Mouse (Mus musculus) CH12.LX (cell line): Measurements from ENCODE around the gene Zc3h7b. TPM values are rescaled to one million over a fixed set of nuclear protein-coding genes. Genes with fewer than 3 reads are reported as not detected.

Source experiments
- DNase-seq: peaks from one replicate; pipeline ENCODE4 v3.0.0-alpha.2; 2013; ENCODE audit errors: extremely low read depth
- H3K27ac ChIP-seq: 2 replicates; pipeline ENCODE4 v1.5.1; 2012; ENCODE audit warnings: low read depth, mild to moderate bottlenecking, control low read depth, moderate library complexity; ENCODE audit not compliant: insufficient read depth
- H3K27me3 ChIP-seq: replicated peaks from 2 replicates; pipeline ENCODE3; 2012; ENCODE audit warnings: inconsistent platforms
- H3K36me3 ChIP-seq, 2 experiments: replicated peaks in 1 of 2; 2 replicates each; pipeline versions ENCODE3 to v1.6.1; 2012; ENCODE audit warnings: inconsistent platforms in 1 of 2, low read length in 1 of 2, mild to moderate bottlenecking in 1 of 2, mixed read lengths in 1 of 2, moderate library complexity in 1 of 2; ENCODE audit not compliant: control insufficient read depth in 1 of 2, insufficient read depth in 1 of 2
- H3K4me1 ChIP-seq, 2 experiments: 2 replicates each; pipeline ENCODE4 v1.6.1; 2012; ENCODE audit warnings: inconsistent platforms in 1 of 2, moderate library complexity in 1 of 2; ENCODE audit not compliant: insufficient read depth in 2 of 2, control insufficient read depth in 1 of 2
- H3K4me2 ChIP-seq: 2 replicates; pipeline ENCODE4 v1.6.1; 2012; ENCODE audit warnings: low read depth, mild to moderate bottlenecking, control low read depth; ENCODE audit not compliant: poor library complexity, insufficient read depth, severe bottlenecking
- H3K4me3 ChIP-seq, 3 experiments: fragments of 150-350 bp in 1 of 3; sonication (generic) in 1 of 3; replicated peaks in 1 of 3; 2 replicates each; pipeline versions ENCODE3 to v1.5.1; 2011 to 2012; ENCODE audit warnings: low read depth in 2 of 3, low read length in 2 of 3, mild to moderate bottlenecking in 2 of 3, moderate library complexity in 2 of 3, control low read depth in 1 of 3, improper control_type of control experiment in 1 of 3, inconsistent platforms in 1 of 3, mixed read lengths in 1 of 3; ENCODE audit not compliant: poor library complexity in 1 of 3
- H3K79me2 ChIP-seq: replicated peaks from 2 replicates; pipeline ENCODE4 v1.6.1; 2012; ENCODE audit warnings: mild to moderate bottlenecking, moderate library complexity; ENCODE audit not compliant: control insufficient read depth, poor library complexity, insufficient read depth, severe bottlenecking; ENCODE audit errors: extremely low read depth
- H3K9ac ChIP-seq: 2 replicates; pipeline ENCODE4 v1.6.1; 2012; ENCODE audit warnings: low read depth, mild to moderate bottlenecking, control low read depth, moderate library complexity; ENCODE audit not compliant: insufficient read depth
- H3K9me3 ChIP-seq: replicated peaks from 2 replicates; pipeline ENCODE3; 2012; ENCODE audit warnings: low read length, inconsistent platforms, mixed read lengths
- CHD1 ChIP-seq: IDR thresholded peaks from 2 replicates; pipeline ENCODE4 v1.6.1; 2012; ENCODE audit warnings: low read depth, low read length, improper control_type of control experiment, inconsistent platforms
- CHD2 ChIP-seq: IDR thresholded peaks from 2 replicates; pipeline ENCODE4 v1.6.1; 2011; ENCODE audit warnings: low read length, improper control_type of control experiment
- CTCF ChIP-seq, 2 experiments: IDR thresholded peaks in 1 of 2; conservative IDR thresholded peaks in 1 of 2; 2 replicates each; pipeline ENCODE4 v1.5.1; 2011 to 2012; ENCODE audit warnings: low read depth in 2 of 2, low read length in 2 of 2, improper control_type of control experiment in 1 of 2, inconsistent platforms in 1 of 2, mild to moderate bottlenecking in 1 of 2, moderate library complexity in 1 of 2
- ELF1 ChIP-seq: IDR thresholded peaks from 2 replicates; pipeline ENCODE4 v1.6.1; 2014; ENCODE audit warnings: low read depth, mild to moderate bottlenecking, inconsistent platforms, low read length, improper control_type of control experiment
- EP300 ChIP-seq: IDR thresholded peaks from 2 replicates; pipeline ENCODE4 v1.6.1; 2011; ENCODE audit warnings: low read length, improper control_type of control experiment
- GABPA ChIP-seq: IDR thresholded peaks from 2 replicates; pipeline ENCODE4 v1.6.1; 2012; ENCODE audit warnings: low read depth, low read length, improper control_type of control experiment, inconsistent platforms; ENCODE audit not compliant: insufficient replicate concordance
- IRF4 ChIP-seq: IDR thresholded peaks from 2 replicates; pipeline ENCODE4 v1.6.1; 2014; ENCODE audit warnings: low read depth, mild to moderate bottlenecking, inconsistent platforms, low read length, improper control_type of control experiment
- JUN ChIP-seq: IDR thresholded peaks from 2 replicates; pipeline ENCODE4 v1.6.1; 2011; ENCODE audit warnings: low read depth, mild to moderate bottlenecking, low read length, improper control_type of control experiment, moderate library complexity; ENCODE audit not compliant: insufficient read depth
- MAFK ChIP-seq: IDR thresholded peaks from 2 replicates; pipeline ENCODE4 v1.6.1; 2011; ENCODE audit warnings: low read length, improper control_type of control experiment; ENCODE audit not compliant: insufficient replicate concordance
- MAX ChIP-seq: IDR thresholded peaks from 2 replicates; pipeline ENCODE4 v1.6.1; 2011; ENCODE audit warnings: low read length, improper control_type of control experiment
- MAZ ChIP-seq: IDR thresholded peaks from 2 replicates; pipeline ENCODE4 v1.6.1; 2012; ENCODE audit warnings: low read depth, mild to moderate bottlenecking, inconsistent platforms, low read length, improper control_type of control experiment, moderate library complexity
- MEF2A ChIP-seq: IDR thresholded peaks from 2 replicates; pipeline ENCODE4 v1.6.1; 2014; ENCODE audit warnings: low read depth, mild to moderate bottlenecking, inconsistent platforms, low read length, improper control_type of control experiment, borderline replicate concordance
- MXI1 ChIP-seq: IDR thresholded peaks from 2 replicates; pipeline ENCODE4 v1.6.1; 2011; ENCODE audit warnings: mild to moderate bottlenecking, low read depth, low read length, improper control_type of control experiment
- MYC ChIP-seq: IDR thresholded peaks from 2 replicates; pipeline ENCODE4 v1.6.1; 2011; ENCODE audit warnings: low read depth, mild to moderate bottlenecking, improper control_type of control experiment, low read length
- NELFE ChIP-seq: IDR thresholded peaks from 2 replicates; pipeline ENCODE4 v1.6.1; 2011; ENCODE audit warnings: low read depth, low read length, improper control_type of control experiment
- PAX5 ChIP-seq: IDR thresholded peaks from 2 replicates; pipeline ENCODE4 v1.6.1; 2012; ENCODE audit warnings: low read length, inconsistent platforms, mixed read lengths
- RCOR1 ChIP-seq: conservative IDR thresholded peaks from 2 replicates; pipeline ENCODE4 v1.6.1; 2012; ENCODE audit warnings: low read depth, mild to moderate bottlenecking, inconsistent platforms, low read length, improper control_type of control experiment
- TBP ChIP-seq: conservative IDR thresholded peaks from 2 replicates; pipeline ENCODE4 v1.6.1; 2011; ENCODE audit warnings: low read depth, low read length, improper control_type of control experiment
- TCF12 ChIP-seq: IDR thresholded peaks from 2 replicates; pipeline ENCODE4 v1.6.1; 2014; ENCODE audit warnings: low read depth, mild to moderate bottlenecking, inconsistent platforms, low read length, improper control_type of control experiment
- USF1 ChIP-seq: IDR thresholded peaks from 2 replicates; pipeline ENCODE4 v1.6.1; 2014; ENCODE audit warnings: low read depth, mild to moderate bottlenecking, inconsistent platforms, low read length, improper control_type of control experiment
- USF2 ChIP-seq: conservative IDR thresholded peaks from 2 replicates; pipeline ENCODE4 v1.6.1; 2011; ENCODE audit warnings: low read depth, low read length, improper control_type of control experiment
- ZNF384 ChIP-seq: IDR thresholded peaks from 2 replicates; pipeline ENCODE4 v1.6.1; 2012; ENCODE audit warnings: low read depth, low read length, improper control_type of control experiment, inconsistent platforms
- dilution Hi-C: fragments of 300-500 bp; cut with MboI; formaldehyde crosslinking; loops from 2 replicates; pipeline ENCODE4 v1.14.3; 2020; ENCODE audit warnings: low sequenced_read_pairs; ENCODE audit not compliant: extremely low pct_unique_long_range_greater_than_20kb, extremely low pct_ligation_motif_present
- in situ Hi-C: fragments of 300-500 bp; cut with MboI; formaldehyde crosslinking; loops from 3 replicates; pipeline ENCODE4 v1.14.3; 2019; ENCODE audit warnings: low sequenced_read_pairs, low pct_ligation_motif_present, low pct_unique_long_range_greater_than_20kb, mixed read lengths
- polyA plus RNA-seq: library from polyadenylated mRNA; unstranded; fragments of >175 nt; gene quantifications from 2 replicates; pipeline ENCODE4 v1.2.1, GENCODE M21; 2012; ENCODE audit warnings: low read depth; ENCODE audit not compliant: insufficient read length
- total RNA-seq, 2 experiments: library from RNA; depleted of rRNA; stranded (reverse); fragments of 300-350 nt in 1 of 2; fragments of >200 nt in 1 of 2; gene quantifications; 2 replicates each; pipeline ENCODE4 v1.2.3; 2012 to 2014

Gene Zc3h7b
- total and polyA plus RNA-seq, 3 experiments: 8.4 to 43.1 (median 19.7) TPM

DNA sequence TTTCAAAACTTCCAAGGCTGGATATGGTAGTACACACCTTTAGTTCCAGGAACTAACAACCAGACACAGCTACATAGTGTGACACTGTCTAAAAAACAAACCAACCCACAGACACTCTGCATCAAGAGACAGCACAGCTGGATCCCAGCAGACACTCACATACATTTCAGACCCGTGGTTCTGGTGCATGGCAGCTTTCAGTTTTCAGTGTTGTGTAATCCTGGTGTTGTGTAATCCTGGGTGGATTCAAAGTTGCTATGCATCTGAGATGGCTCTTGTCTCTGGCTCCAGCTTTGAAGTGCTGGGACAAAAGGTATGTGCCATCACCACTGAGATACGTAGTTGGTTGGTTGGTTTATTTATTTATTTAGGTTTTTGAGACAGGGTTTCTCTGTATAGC lies 46.3 kb upstream of the Zc3h7b start:
- no peak for DNase-seq
- no peak overlapping the region for H3K27ac ChIP-seq
- H3K4me2 ChIP-seq: no peak overlapping the region
- peaks cover 9 to 17% of the 10 kb centered on the region in 2 experiments for H3K36me3 ChIP-seq
- peaks cover 4% of the 10 kb centered on the region for H3K27me3 ChIP-seq
- dilution Hi-C loops (no loop called here), in situ Hi-C loops (no loop called here)
- H3K9ac ChIP-seq: no peak overlapping the region
- H3K79me2 ChIP-seq: no peaks in the 10 kb centered on the region
- peaks cover 5% of the 10 kb centered on the region for H3K9me3 ChIP-seq
- no peak for TF ChIP-seq MAX
- no peak for TF ChIP-seq MXI1
- no peak for TF ChIP-seq USF2
- TF ChIP-seq USF1: no peak
- TF ChIP-seq GABPA: no peak
- no peak for TF ChIP-seq IRF4
- TF ChIP-seq MYC: no peak
- no peak for TF ChIP-seq MAZ
- no peak for TF ChIP-seq TCF12
- no peak for TF ChIP-seq ZNF384
- no peak for TF ChIP-seq ELF1
- TF ChIP-seq, all 38 proteins: peak for 0
- Histone ChIP-seq H3K4me1 (peaks cover 8 to 9% of the 10 kb centered on the region in 2 experiments), H3K4me3 (no peak overlapping the region)

DNA sequence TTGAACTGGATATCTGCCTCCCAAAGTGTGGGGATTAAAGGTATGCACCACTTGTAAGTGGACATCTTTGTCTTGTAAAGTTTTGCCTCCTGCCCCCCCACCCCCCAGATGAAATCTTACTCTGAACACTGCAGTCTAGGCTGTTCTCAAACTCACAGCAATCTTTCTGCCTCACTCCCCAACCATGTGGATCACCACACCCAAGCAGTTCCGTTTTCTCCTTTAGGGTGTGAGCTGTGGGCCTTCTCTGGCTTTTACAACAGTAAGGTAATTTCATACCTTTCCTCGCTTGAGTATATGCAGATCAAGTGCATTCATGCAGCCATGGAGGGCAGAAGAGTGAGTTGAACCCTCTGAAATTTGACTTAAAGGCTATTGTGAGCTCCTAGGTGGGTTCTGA lies 44.7 kb upstream of the Zc3h7b start:
- Histone ChIP-seq H3K9ac (no peak overlapping the region), H3K9me3 (no peaks in the 10 kb centered on the region), H3K4me1 (peaks cover 6 to 8% of the 10 kb centered on the region in 2 experiments), H3K4me3 (no peak overlapping the region), H3K79me2 (no peaks in the 10 kb centered on the region), H3K4me2 (no peak overlapping the region), H3K27ac (no peak overlapping the region), H3K36me3 (peaks cover 24 to 33% of the 10 kb centered on the region in 2 experiments), H3K27me3 (peaks cover 2% of the 10 kb centered on the region)
- dilution Hi-C loops (no loop called here), in situ Hi-C loops (loop anchor here (25.0 kb wide), 1 partner anchor 212 kb away; no protein-coding TSS in a partner anchor)
- DNase-seq: no peak
- TF ChIP-seq TBP (no peak), EP300 (no peak), JUN (no peak)

DNA sequence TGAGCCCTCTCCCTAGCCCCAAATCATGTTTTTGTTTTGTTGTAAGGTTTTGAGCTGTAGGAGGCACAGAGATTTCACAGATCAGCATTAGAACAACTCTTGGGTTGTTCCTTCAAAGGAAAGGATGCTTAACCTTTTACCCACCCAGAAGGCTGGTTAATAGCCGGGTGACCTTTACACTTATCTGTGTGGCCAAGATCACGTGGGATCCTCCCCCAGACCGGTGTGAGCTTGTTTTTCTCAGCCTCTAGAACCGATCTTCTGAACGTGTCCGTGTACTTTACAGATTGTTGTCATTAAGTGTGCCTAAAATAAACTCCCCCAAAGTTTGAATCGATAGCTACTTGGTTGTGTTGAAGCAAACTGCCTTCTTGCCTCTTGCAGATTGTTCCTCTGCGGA lies 44.3 kb upstream of the Zc3h7b start:
- H3K36me3 ChIP-seq: peaks cover 28 to 37% of the 10 kb centered on the region in 2 experiments
- no peak overlapping the region for H3K9ac ChIP-seq
- H3K4me3 ChIP-seq: no peak overlapping the region
- H3K27me3 ChIP-seq: peaks cover 2% of the 10 kb centered on the region
- in situ Hi-C loops: loop anchor here (25.0 kb wide), 1 partner anchor 212 kb away; no protein-coding TSS in a partner anchor
- no peak overlapping the region for H3K4me2 ChIP-seq
- no peak for DNase-seq
- peaks cover 6 to 8% of the 10 kb centered on the region in 2 experiments for H3K4me1 ChIP-seq
- TF ChIP-seq RCOR1 (no peak), NELFE (no peak), MEF2A (no peak), ZNF384 (no peak), GABPA (no peak), CTCF (conservative IDR thresholded peaks at IDR 0.05 in 1 of 2, IDR thresholded peaks at IDR 0.05 in 1 of 2; ENCODE audit: low read depth in 2 of 2, low read length in 2 of 2) (no peak), PAX5 (no peak), MAZ (no peak), CHD1 (no peak), MAFK (no peak), EP300 (no peak), CHD2 (no peak)
- TF ChIP-seq, all 38 proteins: peak for 0
- no peaks in the 10 kb centered on the region for H3K9me3 ChIP-seq
- no peak overlapping the region for H3K27ac ChIP-seq
- H3K79me2 ChIP-seq: no peaks in the 10 kb centered on the region
- dilution Hi-C loops: no loop called here
